Mouse (Mus musculus): Measurements from ENCODE around the gene Cacna1i. TPM values are rescaled to one million over a fixed set of nuclear protein-coding genes. Genes with fewer than 3 reads are reported as not detected.
A peak's percentile ranks its signal among the peaks of the same experiment; 100 is the strongest.

Gene Cacna1i
- polyA plus RNA-seq, 1 experiment from 2014 or later = 0.64 TPM

GRCm38 (mm10) chr15:80278121-80278759 lies 8.8 kb upstream of the Cacna1i start:
- Histone ChIP-seq H3K27ac (replicated peaks) (no peak overlapping the region), H3K9me3 (no peaks in the 10 kb centered on the region), H3K4me2 (no peak overlapping the region), H3K4me1 (replicated peaks) (peaks cover 3% of the 10 kb centered on the region; the same call in 1 of the 2 replicates), H3K4me3 (no peak overlapping the region), H3K36me3 (no peaks in the 10 kb centered on the region), H3K27me3 (peaks cover 11% of the 10 kb centered on the region; the same call in 1 of the 2 replicates), H3K9ac (no peak overlapping the region)
- ATAC-seq (ENCODE audit: low FRiP score, low read depth) = no peak
- 67% methylated on average over 5 of the region's 5 CpGs for WGBS

DNA sequence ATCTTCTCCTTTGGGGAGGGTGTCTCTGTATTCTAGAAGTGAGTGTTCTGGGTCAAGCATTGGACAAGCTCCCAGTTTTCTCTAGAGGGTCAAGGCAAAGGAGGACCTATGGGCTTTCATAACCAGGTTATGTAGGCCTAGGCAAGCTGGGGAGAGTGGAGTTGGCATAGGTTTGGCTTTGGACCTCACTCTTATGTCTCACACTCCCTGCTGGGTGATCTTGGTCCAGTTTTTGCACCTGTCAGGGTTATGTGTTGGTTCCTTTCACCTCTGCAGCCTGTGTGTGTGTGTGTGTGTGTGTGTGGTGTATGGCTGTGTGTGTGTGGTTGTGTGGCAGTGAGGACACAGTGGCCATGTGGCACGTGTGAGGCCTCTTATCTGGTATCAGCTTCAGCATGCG lies 8.0 kb upstream of the Cacna1i start:
- no peak overlapping the region for H3K9ac ChIP-seq
- WGBS = 91% methylated on average over 2 of the region's 2 CpGs
- no peak overlapping the region for H3K27ac ChIP-seq (replicated peaks)

GRCm38 (mm10) chr15:80280646-80281045 lies 6.4 kb upstream of the Cacna1i start:
- ATAC-seq (ENCODE audit: low FRiP score, low read depth) = no peak
- Histone ChIP-seq H3K4me3 (no peak overlapping the region), H3K36me3 (no peaks in the 10 kb centered on the region), H3K9ac (no peak overlapping the region), H3K4me1 (replicated peaks) (peaks cover 3% of the 10 kb centered on the region; the same call in 1 of the 2 replicates), H3K27me3 (peaks cover 20% of the 10 kb centered on the region), H3K27ac (replicated peaks) (no peak overlapping the region), H3K9me3 (no peaks in the 10 kb centered on the region), H3K4me2 (no peak overlapping the region)
- WGBS = 23% methylated on average over 6 of the region's 6 CpGs

More for the DNA sequence above, 8.0 kb upstream of the Cacna1i start:
- H3K36me3 ChIP-seq = no peaks in the 10 kb centered on the region
- no peaks in the 10 kb centered on the region for H3K9me3 ChIP-seq
- ATAC-seq (ENCODE audit: low FRiP score, low read depth) = no peak
- H3K4me3 ChIP-seq = no peak overlapping the region
- no peak overlapping the region for H3K4me2 ChIP-seq
- H3K4me1 ChIP-seq (replicated peaks) = peaks cover 3% of the 10 kb centered on the region; the same call in 1 of the 2 replicates
- peaks cover 11% of the 10 kb centered on the region; the same call in 1 of the 2 replicates for H3K27me3 ChIP-seq

DNA sequence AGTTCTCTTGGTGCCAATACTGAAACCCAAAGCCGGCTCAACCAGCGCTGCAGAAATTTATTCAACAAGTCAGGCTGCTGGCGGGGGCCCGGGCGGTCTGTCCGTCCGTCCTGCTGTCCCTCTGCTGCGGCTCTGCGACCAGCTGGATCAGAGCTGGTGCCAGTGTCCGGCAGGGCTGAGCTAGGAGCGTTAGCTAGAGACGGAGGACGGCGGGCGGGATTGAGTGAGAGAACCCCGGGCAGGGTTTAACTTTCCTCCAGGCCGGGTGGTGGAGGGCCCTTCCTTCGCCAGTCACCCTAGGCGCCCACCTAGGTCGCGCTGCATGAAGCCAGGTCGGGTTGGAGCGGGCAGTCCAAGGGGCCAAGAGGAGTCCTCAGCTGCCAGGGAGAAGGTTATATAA lies 998 bp downstream of the Cacna1i start:
- H3K27me3 ChIP-seq = peaks cover 45% of the 10 kb centered on the region
- H3K4me2 ChIP-seq = peak overlapping the region; percentile 93
- no peak overlapping the region for H3K27ac ChIP-seq (replicated peaks)
- peak overlapping the region; percentile 80 for H3K9ac ChIP-seq
- H3K36me3 ChIP-seq = no peaks in the 10 kb centered on the region
- no peak for ATAC-seq (ENCODE audit: low FRiP score, low read depth)
- H3K9me3 ChIP-seq = no peaks in the 10 kb centered on the region
- peaks cover 21% of the 10 kb centered on the region for H3K4me1 ChIP-seq (replicated peaks)
- peak overlapping the region; percentile 69 for H3K4me3 ChIP-seq
- 2% methylated on average over 23 of the region's 23 CpGs for WGBS

- peak overlapping the region; percentile 93 for H3K4me2 ChIP-seq
- H3K27me3 ChIP-seq = peaks cover 42% of the 10 kb centered on the region
- no peak overlapping the region for H3K27ac ChIP-seq (replicated peaks)
- peaks cover 21% of the 10 kb centered on the region for H3K4me1 ChIP-seq (replicated peaks)
- no peaks in the 10 kb centered on the region for H3K9me3 ChIP-seq
- no peak overlapping the region; the same call in 1 of the 2 replicates for H3K4me3 ChIP-seq
- 14% methylated on average over 10 of the region's 10 CpGs for WGBS
- H3K36me3 ChIP-seq = no peaks in the 10 kb centered on the region
- ATAC-seq (ENCODE audit: low FRiP score, low read depth) = no peak
- H3K9ac ChIP-seq = no peak overlapping the region
Measured at GRCm38 (mm10) chr15:80289436-80289835, 2.4 kb downstream of the Cacna1i start.

GRCm38 (mm10) chr15:80297146-80297545 lies 10.1 kb downstream of the Cacna1i start:
- H3K27me3 ChIP-seq = no peaks in the 10 kb centered on the region
- no peak for ATAC-seq (ENCODE audit: low FRiP score, low read depth)
- H3K9me3 ChIP-seq = no peaks in the 10 kb centered on the region
- no peak overlapping the region for H3K4me3 ChIP-seq
- H3K4me1 ChIP-seq (replicated peaks) = no peaks in the 10 kb centered on the region
- WGBS = 88% methylated on average over 1 of the region's 1 CpGs
- no peak overlapping the region for H3K4me2 ChIP-seq
- H3K9ac ChIP-seq = no peak overlapping the region
- H3K27ac ChIP-seq (replicated peaks) = no peak overlapping the region
- no peaks in the 10 kb centered on the region for H3K36me3 ChIP-seq

GRCm38 (mm10) chr15:80303779-80304178 lies 16.7 kb downstream of the Cacna1i start:
- Histone ChIP-seq H3K4me2 (no peak overlapping the region), H3K9ac (no peak overlapping the region), H3K27me3 (no peaks in the 10 kb centered on the region), H3K4me3 (no peak overlapping the region), H3K4me1 (replicated peaks) (0 out of 2 replicates have a peak, but pooled peaks cover 5% of the 10 kb centered on the region), H3K36me3 (no peaks in the 10 kb centered on the region), H3K27ac (replicated peaks) (no peak overlapping the region), H3K9me3 (no peaks in the 10 kb centered on the region)
- ATAC-seq (ENCODE audit: low FRiP score, low read depth) = no peak
- 75% methylated on average over 14 of the region's 14 CpGs for WGBS

GRCm38 (mm10) chr15:80304188-80304587 lies 17.1 kb downstream of the Cacna1i start:
- Histone ChIP-seq H3K9me3 (no peaks in the 10 kb centered on the region), H3K4me3 (no peak overlapping the region), H3K4me2 (no peak overlapping the region), H3K27me3 (no peaks in the 10 kb centered on the region), H3K4me1 (replicated peaks) (0 out of 2 replicates have a peak, but pooled peaks cover 5% of the 10 kb centered on the region), H3K27ac (replicated peaks) (no peak overlapping the region), H3K9ac (no peak overlapping the region), H3K36me3 (no peaks in the 10 kb centered on the region)
- 63% methylated on average over 12 of the region's 12 CpGs for WGBS
- no peak for ATAC-seq (ENCODE audit: low FRiP score, low read depth)

DNA sequence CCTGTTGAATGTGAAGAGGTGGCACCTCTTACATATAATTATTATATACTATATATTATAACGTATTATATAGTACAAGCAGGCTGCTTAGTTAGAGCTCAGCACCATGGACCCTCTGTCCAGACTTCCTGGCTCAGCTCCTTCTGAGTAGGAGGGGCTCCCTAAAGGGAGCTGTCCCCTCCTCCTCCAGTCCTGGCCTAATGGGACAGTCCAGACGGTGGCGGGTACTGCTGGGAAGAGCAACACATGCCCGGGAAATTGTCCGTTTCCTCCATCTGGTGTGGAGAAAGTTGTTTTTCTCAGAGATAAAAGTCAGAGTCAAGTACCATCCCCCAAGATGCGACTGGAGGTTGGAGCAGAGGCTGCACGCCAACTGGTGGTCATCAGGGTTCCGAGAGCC lies 19.1 kb downstream of the Cacna1i start:
- Histone ChIP-seq H3K27me3 (no peaks in the 10 kb centered on the region), H3K9ac (no peak overlapping the region), H3K27ac (replicated peaks) (no peak overlapping the region), H3K4me2 (no peak overlapping the region), H3K36me3 (no peaks in the 10 kb centered on the region), H3K9me3 (no peaks in the 10 kb centered on the region), H3K4me1 (replicated peaks) (0 out of 2 replicates have a peak, but pooled peaks cover 5% of the 10 kb centered on the region), H3K4me3 (no peak overlapping the region)
- 67% methylated on average over 8 of the region's 8 CpGs for WGBS
- ATAC-seq (ENCODE audit: low FRiP score, low read depth) = no peak

GRCm38 (mm10) chr15:80314731-80315130 lies 27.7 kb downstream of the Cacna1i start:
- ATAC-seq (ENCODE audit: low FRiP score, low read depth) = peak; percentile 53
- H3K36me3 ChIP-seq = no peaks in the 10 kb centered on the region
- peak overlapping the region; percentile 45; the same call in 1 of the 2 replicates for H3K27ac ChIP-seq (replicated peaks)
- 8% methylated on average over 7 of the region's 7 CpGs for WGBS
- H3K9me3 ChIP-seq = no peaks in the 10 kb centered on the region
- H3K4me1 ChIP-seq (replicated peaks) = peaks cover 28% of the 10 kb centered on the region
- no peak overlapping the region for H3K9ac ChIP-seq
- H3K27me3 ChIP-seq = no peaks in the 10 kb centered on the region
- no peak overlapping the region for H3K4me2 ChIP-seq
- no peak overlapping the region for H3K4me3 ChIP-seq

DNA sequence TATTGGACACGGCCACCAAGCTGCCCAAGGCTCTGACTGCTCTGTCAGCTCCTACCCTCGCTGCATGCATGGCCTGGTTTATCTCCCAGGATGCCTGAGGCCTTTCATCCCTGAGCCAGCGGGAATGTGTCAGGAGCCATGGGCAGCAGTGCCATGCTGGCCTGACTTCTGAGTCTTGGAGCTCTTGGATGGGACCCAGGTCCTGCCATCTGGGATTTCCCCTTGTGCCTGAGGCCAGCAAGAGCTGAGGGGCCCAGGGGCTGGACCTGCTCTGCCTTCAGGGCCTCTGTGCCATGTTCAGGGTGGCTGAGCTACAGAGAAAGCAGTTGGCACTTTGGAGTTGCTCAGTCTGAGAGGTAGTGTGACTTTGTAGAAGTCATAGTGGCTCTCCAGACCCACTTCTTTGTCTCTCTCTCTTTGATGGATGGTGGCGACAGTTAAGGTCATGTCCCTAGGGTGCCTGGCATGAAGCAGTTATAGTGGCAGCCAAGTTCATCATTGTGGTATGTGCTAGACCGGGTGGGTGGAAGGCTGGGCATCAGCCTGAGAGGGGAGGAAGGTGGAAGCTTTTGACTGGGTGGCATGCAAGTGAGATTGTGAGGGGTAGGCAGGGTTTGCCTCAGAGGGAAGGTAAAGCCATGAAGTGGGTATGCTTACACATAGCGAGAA lies 30.1 kb downstream of the Cacna1i start:
- no peak overlapping the region for H3K27ac ChIP-seq (replicated peaks)
- no peak overlapping the region for H3K9ac ChIP-seq
- H3K9me3 ChIP-seq = no peaks in the 10 kb centered on the region
- H3K36me3 ChIP-seq = no peaks in the 10 kb centered on the region
- WGBS = 70% methylated on average over 6 of the region's 6 CpGs
- H3K4me1 ChIP-seq (replicated peaks) = peaks cover 28% of the 10 kb centered on the region
- H3K4me2 ChIP-seq = no peak overlapping the region
- H3K4me3 ChIP-seq = no peak overlapping the region
- no peak for ATAC-seq (ENCODE audit: low FRiP score, low read depth)
- no peaks in the 10 kb centered on the region for H3K27me3 ChIP-seq

DNA sequence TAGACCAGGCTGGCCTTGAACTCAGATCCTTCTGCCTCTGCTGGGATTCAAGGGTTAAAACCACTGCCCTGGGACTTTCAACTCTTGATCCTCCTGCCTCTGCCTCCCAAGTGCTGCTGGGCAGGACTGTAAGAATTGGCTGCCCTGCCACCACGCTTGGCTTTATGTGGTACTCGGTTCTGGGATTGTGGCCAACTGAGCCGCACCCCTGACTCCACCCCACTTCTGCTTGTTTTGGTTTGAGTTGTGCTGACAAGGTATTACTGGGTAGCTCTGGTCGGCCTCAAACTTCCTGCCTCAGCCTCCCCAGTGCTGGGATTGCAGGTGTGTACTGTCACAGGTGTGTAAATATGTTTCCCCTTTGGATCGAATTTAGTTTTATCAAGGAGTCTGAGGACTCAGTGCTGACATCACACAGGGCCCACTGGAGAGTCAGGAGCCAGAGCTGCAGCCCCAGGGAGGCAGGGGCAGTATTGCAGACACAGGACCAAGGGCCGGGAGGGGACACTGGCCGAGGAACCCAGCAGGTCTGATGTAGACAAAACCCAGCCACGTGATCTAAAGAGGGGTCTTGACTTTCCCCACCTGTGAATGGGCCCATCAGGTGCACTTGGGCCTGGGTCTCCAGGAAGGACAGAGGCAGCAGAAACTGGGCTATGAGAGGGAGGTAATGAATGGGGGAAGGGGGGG lies 30.9 kb downstream of the Cacna1i start:
- no peak overlapping the region for H3K4me3 ChIP-seq
- H3K27ac ChIP-seq (replicated peaks) = no peak overlapping the region
- H3K9ac ChIP-seq = no peak overlapping the region
- no peaks in the 10 kb centered on the region for H3K9me3 ChIP-seq
- H3K4me1 ChIP-seq (replicated peaks) = peaks cover 28% of the 10 kb centered on the region
- no peak for ATAC-seq (ENCODE audit: low FRiP score, low read depth)
- peaks cover 3% of the 10 kb centered on the region; the same call in 1 of the 2 replicates for H3K27me3 ChIP-seq
- H3K4me2 ChIP-seq = no peak overlapping the region
- 63% methylated on average over 8 of the region's 8 CpGs for WGBS
- no peaks in the 10 kb centered on the region for H3K36me3 ChIP-seq

Measured in hindbrain, embryonic 15.5 days (tissue).